Mouse (Mus musculus) midbrain, embryonic 10.5 days (tissue): Measurements from ENCODE around the gene Krtap5-2. TPM values are rescaled to one million over a fixed set of nuclear protein-coding genes. Genes with fewer than 3 reads are reported as not detected.
"Not testable (repeated sequence)": the region's sequence is repeated elsewhere in the genome, so short reads cannot be mapped to it uniquely, and the experiment has no call there.

Source experiments
- DNase-seq: peaks from one replicate; pipeline ENCODE4 v3.0.0-alpha.2; 2017; ENCODE audit warnings: low spot score
- H3K27ac ChIP-seq: fragments of 300-500 bp; sonication (generic); replicated peaks from 2 replicates; pipeline ENCODE4 v1.5.1; 2016; ENCODE audit warnings: mild to moderate bottlenecking
- H3K27me3 ChIP-seq: fragments of 300-500 bp; sonication (generic); 2 replicates; pipeline ENCODE4 v1.6.1; 2016; ENCODE audit warnings: low read depth, mild to moderate bottlenecking; ENCODE audit not compliant: poor library complexity, severe bottlenecking
- H3K36me3 ChIP-seq: fragments of 300-500 bp; sonication (generic); 2 replicates; pipeline ENCODE4 v1.6.1; 2016; ENCODE audit warnings: mild to moderate bottlenecking, moderate library complexity
- H3K4me1 ChIP-seq: fragments of 300-500 bp; sonication (generic); 2 replicates; pipeline ENCODE4 v1.6.1; 2016
- H3K4me3 ChIP-seq: fragments of 300-500 bp; sonication (generic); 2 replicates; pipeline ENCODE4 v1.5.1; 2016; ENCODE audit warnings: mild to moderate bottlenecking, moderate library complexity
- H3K9me3 ChIP-seq: fragments of 300-500 bp; sonication (generic); replicated peaks from 2 replicates; pipeline ENCODE4 v1.6.1; 2016; ENCODE audit warnings: mild to moderate bottlenecking
- WGBS: fragments of 180-500 bp; shearing (Covaris S2); methylation state at CpG from one replicate; pipeline ENCODE4 v1.1.7; 2016; 5-methylcytosine and 5-hydroxymethylcytosine counted together
- polyA plus RNA-seq: library from polyadenylated mRNA; unstranded; fragments of >200 nt; fragmentation: Nextera tagmentation; extraction: Ambion mirVana; gene quantifications from 2 replicates; pipeline ENCODE4 v1.2.1, GENCODE M21; 2016

The Krtap5-2 gene
- polyA plus RNA-seq, 1 experiment from 2014 or later: not detected

GRCm38 (mm10) chr7:142159366-142159765, 16.4 kb downstream of the Krtap5-2 start:
- no peak overlapping the region for H3K4me3 ChIP-seq
- no peaks in the 10 kb centered on the region for H3K27me3 ChIP-seq
- WGBS: 91% methylated on average over 3 of the region's 3 CpGs
- no peaks in the 10 kb centered on the region for H3K36me3 ChIP-seq
- no peaks in the 10 kb centered on the region for H3K4me1 ChIP-seq
- no peak overlapping the region for H3K27ac ChIP-seq
- no peaks in the 10 kb centered on the region for H3K9me3 ChIP-seq
- peak; percentile 3 for DNase-seq

- WGBS: 69% methylated on average over 2 of the region's 2 CpGs
- not testable (repeated sequence) for H3K4me3 ChIP-seq, H3K36me3 ChIP-seq, H3K4me1 ChIP-seq, H3K27me3 ChIP-seq, H3K27ac ChIP-seq, H3K9me3 ChIP-seq, DNase-seq
These were observed 18.8 kb downstream of the Krtap5-2 start, which contains the start of gene Gm29735 for GRCm38 (mm10) chr7:142157013-142157412. Gene Gm29735 (minus strand): TSS chr7:142157113.

DNA sequence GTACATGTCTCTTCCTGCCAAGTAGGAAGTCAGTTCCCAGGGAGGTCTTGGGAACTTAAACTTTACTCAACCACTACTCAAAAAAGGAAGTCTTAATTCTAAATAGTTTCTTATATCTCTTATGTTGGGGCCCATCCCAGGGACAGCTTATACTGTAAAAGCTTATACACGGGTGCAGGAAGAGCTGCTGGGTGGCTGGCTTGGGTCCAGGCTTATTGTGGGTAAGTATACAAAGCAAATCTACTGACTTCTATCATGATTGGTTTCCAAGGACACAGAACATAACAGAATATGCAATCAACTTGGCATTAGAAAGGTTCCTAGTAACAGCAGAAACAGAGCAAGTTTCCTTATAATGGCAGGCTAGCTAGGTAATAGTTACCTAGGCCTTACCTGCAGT, 20.5 kb downstream of the Krtap5-2 start:
- 70% methylated on average over 1 of the region's 1 CpGs for whole genome bisulfite sequencing
- no peak overlapping the region for H3K4me3 ChIP-seq
- no peak for DNase-seq
- no peaks in the 10 kb centered on the region for H3K9me3 ChIP-seq
- no peaks in the 10 kb centered on the region for H3K4me1 ChIP-seq
- H3K27ac ChIP-seq: no peak overlapping the region
- no peaks in the 10 kb centered on the region for H3K36me3 ChIP-seq
- H3K27me3 ChIP-seq: no peaks in the 10 kb centered on the region

GRCm38 (mm10) chr7:142152191-142152590, 23.6 kb downstream of the Krtap5-2 start:
- H3K27ac ChIP-seq: no peak overlapping the region

GRCm38 (mm10) chr7:142148633-142149032, 27.2 kb downstream of the Krtap5-2 start:
- DNase-seq: no peak
- no peaks in the 10 kb centered on the region for H3K4me1 ChIP-seq
- no peak overlapping the region for H3K4me3 ChIP-seq
- no peak overlapping the region for H3K27ac ChIP-seq
- no peaks in the 10 kb centered on the region for H3K9me3 ChIP-seq
- no peaks in the 10 kb centered on the region for H3K27me3 ChIP-seq
- no peaks in the 10 kb centered on the region for H3K36me3 ChIP-seq

More at GRCm38 (mm10) chr7:142152191-142152590, 23.6 kb downstream of the Krtap5-2 start:
- Histone ChIP-seq H3K36me3 (no peaks in the 10 kb centered on the region), H3K4me1 (no peaks in the 10 kb centered on the region), H3K27me3 (no peaks in the 10 kb centered on the region), H3K4me3 (no peak overlapping the region), H3K9me3 (no peaks in the 10 kb centered on the region)
- 89% methylated on average over 4 of the region's 4 CpGs for WGBS
- no peak for DNase-seq

GRCm38 (mm10) chr7:142146033-142146432, 29.8 kb downstream of the Krtap5-2 start:
- Histone ChIP-seq H3K4me1 (no peaks in the 10 kb centered on the region), H3K27me3 (no peaks in the 10 kb centered on the region), H3K36me3 (no peaks in the 10 kb centered on the region), H3K4me3 (no peak overlapping the region), H3K9me3 (no peaks in the 10 kb centered on the region), H3K27ac (no peak overlapping the region)
- WGBS: 3% methylated on average over 1 of the region's 1 CpGs
- peak; percentile 39 for DNase-seq

GRCm38 (mm10) chr7:142145413-142145940, 30.3 kb downstream of the Krtap5-2 start:
- Histone ChIP-seq H3K4me1 (no peaks in the 10 kb centered on the region), H3K27ac (no peak overlapping the region), H3K36me3 (no peaks in the 10 kb centered on the region), H3K27me3 (no peaks in the 10 kb centered on the region), H3K9me3 (no peaks in the 10 kb centered on the region), H3K4me3 (no peak overlapping the region)
- WGBS: 43% methylated on average over 4 of the region's 4 CpGs
- no peak for DNase-seq

DNA sequence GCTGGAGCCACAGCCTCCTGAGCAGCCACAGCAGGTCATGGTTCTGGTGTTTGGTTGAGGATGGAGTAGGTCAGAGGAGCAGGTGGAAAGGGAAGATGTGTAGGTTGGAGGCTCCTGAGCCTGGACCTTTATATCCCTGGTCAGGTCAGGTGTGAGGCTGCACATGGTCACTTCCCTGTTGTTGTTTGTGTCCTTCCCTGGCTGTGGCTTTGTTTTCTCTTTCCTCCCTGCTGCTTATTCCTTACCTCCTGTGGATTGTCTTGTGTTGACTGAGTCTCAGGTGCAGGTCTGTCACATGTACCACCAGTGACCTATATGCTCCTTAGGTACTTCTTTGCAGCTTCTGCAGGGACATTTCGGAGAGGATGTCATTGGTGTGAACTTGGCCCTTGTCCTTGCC, 31.3 kb downstream of the Krtap5-2 start, which contains the start of gene Gm45337:
Gene Gm45337 (minus strand): TSS at position 101 of the 400 bp plus-strand sequence.
- 82% methylated on average over 1 of the region's 1 CpGs for WGBS
- no peak for DNase-seq
- Histone ChIP-seq H3K36me3 (no peaks in the 10 kb centered on the region), H3K4me3 (no peak within 1 kb of the TSS), H3K9me3 (no peaks in the 10 kb centered on the region), H3K27me3 (no peaks in the 10 kb centered on the region), H3K4me1 (no peaks in the 10 kb centered on the region), H3K27ac (no peak within 1 kb of the TSS)

DNA sequence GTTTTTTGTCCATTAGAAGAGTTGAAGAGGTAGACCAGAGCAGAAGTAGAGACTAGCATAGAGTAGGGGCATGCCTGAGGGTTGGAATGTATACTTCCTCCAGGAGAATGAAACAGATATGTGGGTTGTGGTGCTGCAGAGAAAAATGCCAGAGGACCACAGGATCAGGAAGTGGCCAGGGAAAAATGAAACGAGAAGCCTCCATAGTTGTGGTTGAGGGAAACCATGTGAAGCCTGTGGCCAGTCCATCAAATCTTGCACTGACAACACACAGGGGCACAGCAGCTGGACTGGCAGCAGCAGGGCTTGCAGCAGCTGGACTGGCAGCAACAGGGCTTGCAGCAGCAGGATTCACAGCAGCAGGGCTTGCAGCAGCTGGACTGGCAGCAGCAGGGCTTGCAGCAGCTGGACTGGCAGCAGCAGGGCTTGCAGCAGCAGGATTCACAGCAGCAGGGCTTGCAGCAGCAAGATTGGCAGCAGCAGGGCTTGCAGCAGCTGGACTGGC, 32.2 kb downstream of the Krtap5-2 start:
- H3K4me1 ChIP-seq, H3K27me3 ChIP-seq, DNase-seq, H3K9me3 ChIP-seq, H3K36me3 ChIP-seq, H3K27ac ChIP-seq, H3K4me3 ChIP-seq: not testable (repeated sequence)
- WGBS: 66% methylated on average over 1 of the region's 1 CpGs

DNA sequence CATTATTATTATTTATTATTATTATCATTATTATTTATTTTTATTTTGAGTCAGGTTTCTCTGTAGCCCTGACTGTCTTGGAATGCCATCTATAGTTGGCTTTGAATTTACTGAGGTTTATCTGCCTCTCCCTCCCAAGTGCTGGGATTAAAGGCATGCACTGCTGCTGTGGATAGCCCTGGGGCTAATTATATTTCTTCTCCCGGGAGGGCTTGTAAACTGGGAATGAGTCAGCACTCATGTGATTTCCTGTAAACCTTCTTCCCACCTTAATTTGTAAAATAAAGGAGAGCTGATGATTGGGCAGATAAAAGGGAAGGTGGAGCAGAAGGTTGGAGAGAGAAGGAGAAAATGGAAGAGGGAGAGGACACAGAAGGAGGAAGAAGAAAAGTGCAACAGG, 35.1 kb downstream of the Krtap5-2 start:
- H3K27ac ChIP-seq: no peak overlapping the region
- no peak overlapping the region for H3K4me3 ChIP-seq
- 46% methylated on average over 1 of the region's 1 CpGs for whole genome bisulfite sequencing
- DNase-seq: no peak
- H3K36me3 ChIP-seq: no peaks in the 10 kb centered on the region
- H3K4me1 ChIP-seq: no peaks in the 10 kb centered on the region
- H3K9me3 ChIP-seq: no peaks in the 10 kb centered on the region
- H3K27me3 ChIP-seq: no peaks in the 10 kb centered on the region

DNA sequence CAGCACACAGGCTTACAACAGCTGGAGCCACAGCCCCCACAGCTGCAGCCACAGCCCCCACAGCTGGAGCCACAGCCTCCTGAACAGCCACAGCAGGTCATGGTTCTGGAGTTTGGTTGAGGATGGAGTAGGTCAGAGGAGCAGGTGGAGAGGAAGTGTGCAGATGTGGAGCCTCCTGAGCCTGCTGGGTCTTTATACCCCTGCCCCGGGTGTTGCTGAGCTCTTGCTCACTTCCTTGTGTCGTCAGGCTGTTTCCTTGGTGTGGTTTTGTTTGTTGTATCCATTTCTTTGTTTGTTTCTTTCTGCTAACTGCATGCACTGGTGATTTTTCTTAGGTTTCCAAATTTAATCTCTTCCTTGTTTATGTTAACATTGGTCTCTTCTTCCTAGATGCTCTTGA, 39.9 kb downstream of the Krtap5-2 start, which contains the start of gene Gm39115:
Gene Gm39115 (minus strand): TSS at position 101 of the 400 bp plus-strand sequence.
- not testable (repeated sequence) for H3K4me1 ChIP-seq, H3K9me3 ChIP-seq, H3K27ac ChIP-seq, H3K36me3 ChIP-seq, H3K4me3 ChIP-seq, H3K27me3 ChIP-seq, DNase-seq
- 54% methylated on average over 2 of the region's 2 CpGs for WGBS

GRCm38 (mm10) chr7:142134206-142134995, 41.4 kb downstream of the Krtap5-2 start:
- Histone ChIP-seq H3K4me1 (no peaks in the 10 kb centered on the region), H3K9me3 (no peaks in the 10 kb centered on the region), H3K4me3 (no peak overlapping the region), H3K27ac (no peak overlapping the region), H3K27me3 (no peaks in the 10 kb centered on the region), H3K36me3 (no peaks in the 10 kb centered on the region)
- 65% methylated on average over 4 of the region's 4 CpGs for WGBS
- DNase-seq: no peak

DNA sequence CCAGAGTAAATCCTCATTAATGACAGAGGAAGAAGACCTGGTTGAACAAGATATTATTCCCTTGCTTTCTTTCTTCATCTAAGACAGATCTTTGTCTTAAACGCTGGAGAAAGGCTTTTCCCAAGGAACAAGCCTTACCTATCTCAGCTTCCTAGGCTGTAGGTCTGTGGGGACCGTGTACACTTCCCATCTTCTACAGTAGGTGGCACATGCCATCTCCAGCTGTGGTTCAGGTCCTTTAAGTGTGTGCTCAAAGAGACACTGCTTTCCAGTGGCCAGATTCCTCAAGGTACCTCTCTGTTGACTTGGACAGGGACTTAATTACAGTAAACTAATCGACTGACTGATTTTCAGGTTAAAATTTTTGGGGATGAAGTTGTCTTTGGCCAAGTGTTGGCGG, 47.0 kb downstream of the Krtap5-2 start:
- no peak overlapping the region for H3K27ac ChIP-seq
- no peaks in the 10 kb centered on the region for H3K4me1 ChIP-seq
- no peak for DNase-seq
- H3K36me3 ChIP-seq: no peaks in the 10 kb centered on the region
- 62% methylated on average over 4 of the region's 4 CpGs for WGBS
- H3K4me3 ChIP-seq: no peak overlapping the region
- no peaks in the 10 kb centered on the region for H3K9me3 ChIP-seq
- no peaks in the 10 kb centered on the region for H3K27me3 ChIP-seq
